Mouse (Mus musculus) lung, adult 2 months (tissue): ENCODE measurements around the gene Cfap45.

ENCODE experiments used
- CTCF ChIP-seq: fragments of 200-500 bp; IDR thresholded peaks from 2 replicates; pipeline ENCODE4 v1.5.1; 2011; ENCODE audit warnings: mild to moderate bottlenecking, low read length, control low read depth; ENCODE audit not compliant: insufficient read depth
- POLR2A ChIP-seq: fragments of 200-500 bp; IDR thresholded peaks from 2 replicates; pipeline ENCODE4 v1.6.1; 2011; ENCODE audit warnings: low read depth, mild to moderate bottlenecking, control low read depth, low read length, borderline replicate concordance; ENCODE audit errors: extremely low read depth

- no peak for TF ChIP-seq POLR2A
- peak; percentile 97 for TF ChIP-seq CTCF
These were observed 30.3 kb upstream of the Cfap45 start for GRCm38 (mm10) chr1:172490261-172490661.
